Mouse (Mus musculus) megakaryocyte, adult 5-6 weeks (primary cell): ENCODE measurements at regions not wholly inside any gene's neighbourhood (a gene's known extent, or its start where the extent isn't known, plus 50 kb on each side); places are given as distances from the start of the nearest gene placed in this dataset.

Experiments used
- ATAC-seq: 2 replicates; pipeline ENCODE4 v1.8.0; 2016; ENCODE audit warnings: mild to moderate bottlenecking, inconsistent platforms; ENCODE audit not compliant: poor library complexity, severe bottlenecking

GRCm38 (mm10) chr15:37166744-37167143 lies 159.2 kb upstream of the Zfp706 start:
- no peak for ATAC-seq

GRCm38 (mm10) chr15:37165887-37166507 lies 158.4 kb upstream of the Zfp706 start:
- no peak for ATAC-seq

GRCm38 (mm10) chr15:37165216-37165615 lies 157.6 kb upstream of the Zfp706 start:
- ATAC-seq, result no peak

GRCm38 (mm10) chr15:37164191-37165135 lies 156.9 kb upstream of the Zfp706 start:
- no peak for ATAC-seq

- no peak for ATAC-seq
These were observed 152.4 kb upstream of the Zfp706 start for GRCm38 (mm10) chr15:37159956-37160355.

- ATAC-seq, result no peak
These were observed 151.8 kb upstream of the Zfp706 start for GRCm38 (mm10) chr15:37159349-37159748.

- no peak for ATAC-seq
These were observed 149.8 kb upstream of the Zfp706 start for GRCm38 (mm10) chr15:37157386-37157785.

GRCm38 (mm10) chr15:37154934-37155333 lies 147.4 kb upstream of the Zfp706 start:
- ATAC-seq, result no peak

- ATAC-seq, result no peak
These were observed 145.6 kb upstream of the Zfp706 start for GRCm38 (mm10) chr15:37153177-37153576.

- peak; percentile 77 for ATAC-seq
These were observed 128.1 kb upstream of the Zfp706 start for GRCm38 (mm10) chr15:37135590-37136164.

GRCm38 (mm10) chr15:37134913-37135589 lies 127.5 kb upstream of the Zfp706 start:
- ATAC-seq, result no peak

GRCm38 (mm10) chr15:37134386-37134785 lies 126.8 kb upstream of the Zfp706 start:
- ATAC-seq, result no peak

- no peak for ATAC-seq
These were observed 126.3 kb upstream of the Zfp706 start for GRCm38 (mm10) chr15:37133916-37134315.

- no peak for ATAC-seq
These were observed 120.1 kb upstream of the Zfp706 start for GRCm38 (mm10) chr15:37127681-37128080.

GRCm38 (mm10) chr15:37127170-37127569 lies 119.6 kb upstream of the Zfp706 start:
- ATAC-seq, result no peak

GRCm38 (mm10) chr15:37125823-37126222 lies 118.2 kb upstream of the Zfp706 start:
- ATAC-seq, result no peak

GRCm38 (mm10) chr15:37124951-37125350 lies 117.4 kb upstream of the Zfp706 start:
- no peak for ATAC-seq

GRCm38 (mm10) chr15:37124299-37124698 lies 116.7 kb upstream of the Zfp706 start:
- no peak for ATAC-seq

GRCm38 (mm10) chr15:37120381-37120780 lies 112.8 kb upstream of the Zfp706 start:
- ATAC-seq, result 0 out of 2 replicates have a peak, but pooled peaks have one; percentile 43

GRCm38 (mm10) chr15:37114119-37114518 lies 106.5 kb upstream of the Zfp706 start:
- ATAC-seq, result peak; percentile 51

GRCm38 (mm10) chr15:37110462-37110861 lies 102.9 kb upstream of the Zfp706 start:
- no peak for ATAC-seq
